Mouse (Mus musculus) embryo, embryonic 10 days (tissue): ENCODE data around the gene Plgrkt.

Source experiments
- DNase-seq: peaks from one replicate; pipeline ENCODE4 v3.0.0-alpha.2; 2015; ENCODE audit warnings: low spot score

Gene Plgrkt

GRCm38 (mm10) chr19:29379839-29380603, 12.8 kb upstream of the Plgrkt start:
- DNase-seq: no peak

GRCm38 (mm10) chr19:29376382-29376781, 9.2 kb upstream of the Plgrkt start:
- no peak for DNase-seq

GRCm38 (mm10) chr19:29374947-29375346, 7.8 kb upstream of the Plgrkt start:
- no peak for DNase-seq

- no peak for DNase-seq
Observed at GRCm38 (mm10) chr19:29373438-29373837, 6.2 kb upstream of the Plgrkt start.

GRCm38 (mm10) chr19:29372621-29373020, 5.4 kb upstream of the Plgrkt start:
- no peak for DNase-seq

- no peak for DNase-seq
Observed at GRCm38 (mm10) chr19:29372138-29372537, 4.9 kb upstream of the Plgrkt start.

GRCm38 (mm10) chr19:29371284-29372081, 4.3 kb upstream of the Plgrkt start:
- DNase-seq: no peak

- DNase-seq: no peak
Observed at GRCm38 (mm10) chr19:29370545-29371283, 3.5 kb upstream of the Plgrkt start.

- DNase-seq: no peak
Observed at GRCm38 (mm10) chr19:29370112-29370511, 2.9 kb upstream of the Plgrkt start.

GRCm38 (mm10) chr19:29368671-29369309, 1.6 kb upstream of the Plgrkt start:
- no peak for DNase-seq

GRCm38 (mm10) chr19:29368041-29368440, 851 bp upstream of the Plgrkt start:
- DNase-seq: no peak

GRCm38 (mm10) chr19:29366226-29366968, 793 bp downstream of the Plgrkt start:
- no peak for DNase-seq

- no peak for DNase-seq
Observed at GRCm38 (mm10) chr19:29365105-29365504, 2.1 kb downstream of the Plgrkt start.

GRCm38 (mm10) chr19:29364076-29364475, 3.1 kb downstream of the Plgrkt start:
- DNase-seq: no peak

GRCm38 (mm10) chr19:29363557-29363956, 3.6 kb downstream of the Plgrkt start:
- no peak for DNase-seq

GRCm38 (mm10) chr19:29362173-29362930, 4.8 kb downstream of the Plgrkt start:
- no peak for DNase-seq

GRCm38 (mm10) chr19:29361468-29362130, 5.6 kb downstream of the Plgrkt start:
- DNase-seq: peak; percentile 94

- DNase-seq: no peak
Observed at GRCm38 (mm10) chr19:29360251-29360650, 6.9 kb downstream of the Plgrkt start.

- no peak for DNase-seq
Observed at GRCm38 (mm10) chr19:29356281-29356680, 10.9 kb downstream of the Plgrkt start.
